Mouse (Mus musculus) neural tube, embryonic 11.5 days (tissue): ENCODE data around the gene Tbc1d2b. TPM values are rescaled to one million over a fixed set of nuclear protein-coding genes. Genes with fewer than 3 reads are reported as not detected.

ENCODE experiments used
- ATAC-seq: fragments of 200-750 bp; cut with Nextera tagmentation; 2 replicates; pipeline ENCODE4 v1.8.0; 2017; ENCODE audit warnings: moderate number of reproducible peaks, mild to moderate bottlenecking, moderate TSS enrichment, moderate library complexity; ENCODE audit not compliant: insufficient read depth, low FRiP score, low TSS enrichment
- DNase-seq: peaks from one replicate; pipeline ENCODE4 v3.0.0-alpha.2; 2015; ENCODE audit warnings: low spot score
- H3K27ac ChIP-seq: fragments of 300-500 bp; sonication (generic); 2 replicates; pipeline ENCODE4 v1.5.1; 2014; ENCODE audit warnings: low read depth, mild to moderate bottlenecking, low read length
- H3K27me3 ChIP-seq: fragments of 300-500 bp; sonication (generic); 2 replicates; pipeline ENCODE4 v1.6.1; 2014; ENCODE audit warnings: mild to moderate bottlenecking, low read length, mixed read lengths; ENCODE audit not compliant: control insufficient read depth, insufficient read depth
- H3K36me3 ChIP-seq: fragments of 300-500 bp; sonication (generic); 2 replicates; pipeline ENCODE4 v1.6.1; 2014; ENCODE audit warnings: mild to moderate bottlenecking, low read length, moderate library complexity, mixed read lengths; ENCODE audit not compliant: control insufficient read depth, insufficient read depth
- H3K4me1 ChIP-seq: fragments of 300-500 bp; sonication (generic); 2 replicates; pipeline ENCODE4 v1.6.1; 2014; ENCODE audit warnings: low read length, mixed read lengths; ENCODE audit not compliant: control insufficient read depth, insufficient read depth
- H3K4me2 ChIP-seq: fragments of 300-500 bp; sonication (generic); 2 replicates; pipeline ENCODE4 v1.6.1; 2014; ENCODE audit warnings: low read depth, mild to moderate bottlenecking, moderate library complexity
- H3K4me3 ChIP-seq: fragments of 300-500 bp; sonication (generic); 2 replicates; pipeline ENCODE4 v1.5.1; 2014; ENCODE audit warnings: low read depth, low read length
- H3K9ac ChIP-seq: fragments of 300-500 bp; sonication (generic); 2 replicates; pipeline ENCODE4 v1.6.1; 2014; ENCODE audit warnings: mild to moderate bottlenecking, low read length
- H3K9me3 ChIP-seq: fragments of 300-500 bp; sonication (generic); 2 replicates; pipeline ENCODE4 v1.6.1; 2016; ENCODE audit warnings: low read length; ENCODE audit not compliant: control insufficient read depth
- WGBS: fragments of 180-500 bp; shearing (Covaris S2); extraction: QIAGEN DNeasy Blood & Tissue Kit; methylation state at CpG from one replicate; pipeline ENCODE4 v1.1.7; 2014; 5-methylcytosine and 5-hydroxymethylcytosine counted together
- polyA plus RNA-seq: library from polyadenylated mRNA; unstranded; fragments of >200 nt; fragmentation: Nextera tagmentation; extraction: Ambion mirVana; gene quantifications from 2 replicates; pipeline ENCODE4 v1.2.1, GENCODE M21; 2014

Tbc1d2b gene
- polyA plus RNA-seq, 1 experiment from 2014 or later: 11.5 TPM

- Histone ChIP-seq H3K4me1 (no peaks in the 10 kb centered on the region), H3K36me3 (no peaks in the 10 kb centered on the region; the same call in 1 of the 2 replicates), H3K27me3 (no peaks in the 10 kb centered on the region), H3K9me3 (no peaks in the 10 kb centered on the region), H3K27ac (no peak overlapping the region), H3K4me2 (no peak overlapping the region), H3K9ac (no peak overlapping the region), H3K4me3 (no peak overlapping the region)
- DNase-seq (no peak), ATAC-seq (no peak)
- 73% methylated on average over 13 of the region's 13 CpGs for WGBS
Measured at GRCm38 (mm10) chr9:90260600-90261375, 9.8 kb downstream of the Tbc1d2b start.

GRCm38 (mm10) chr9:90260079-90260478 is 10.5 kb downstream of the Tbc1d2b start:
- 85% methylated on average over 6 of the region's 6 CpGs for WGBS
- ATAC-seq (no peak), DNase-seq (no peak)
- Histone ChIP-seq H3K27ac (no peak overlapping the region), H3K9ac (no peak overlapping the region), H3K4me3 (no peak overlapping the region), H3K4me1 (no peaks in the 10 kb centered on the region), H3K4me2 (no peak overlapping the region), H3K9me3 (no peaks in the 10 kb centered on the region), H3K36me3 (no peaks in the 10 kb centered on the region; the same call in 1 of the 2 replicates), H3K27me3 (no peaks in the 10 kb centered on the region)

- Histone ChIP-seq H3K4me3 (no peak overlapping the region), H3K9me3 (no peaks in the 10 kb centered on the region), H3K4me1 (no peaks in the 10 kb centered on the region), H3K36me3 (no peaks in the 10 kb centered on the region; the same call in 1 of the 2 replicates), H3K27ac (no peak overlapping the region), H3K4me2 (no peak overlapping the region), H3K27me3 (no peaks in the 10 kb centered on the region), H3K9ac (no peak overlapping the region)
- no peak for DNase-seq
- no peak for ATAC-seq
- WGBS: 88% methylated on average over 12 of the region's 12 CpGs
Measured at GRCm38 (mm10) chr9:90259400-90259950, 11.1 kb downstream of the Tbc1d2b start.

GRCm38 (mm10) chr9:90257754-90258531 is 12.7 kb downstream of the Tbc1d2b start:
- Histone ChIP-seq H3K9ac (no peak overlapping the region), H3K27ac (no peak overlapping the region), H3K9me3 (no peaks in the 10 kb centered on the region), H3K4me2 (no peak overlapping the region), H3K4me1 (no peaks in the 10 kb centered on the region), H3K4me3 (no peak overlapping the region), H3K27me3 (no peaks in the 10 kb centered on the region), H3K36me3 (no peaks in the 10 kb centered on the region)
- no peak for ATAC-seq
- 88% methylated on average over 13 of the region's 13 CpGs for WGBS
- no peak for DNase-seq

GRCm38 (mm10) chr9:90257220-90257619 is 13.4 kb downstream of the Tbc1d2b start:
- Histone ChIP-seq H3K4me2 (no peak overlapping the region), H3K27me3 (no peaks in the 10 kb centered on the region), H3K4me3 (no peak overlapping the region), H3K4me1 (no peaks in the 10 kb centered on the region), H3K27ac (no peak overlapping the region), H3K36me3 (no peaks in the 10 kb centered on the region), H3K9ac (no peak overlapping the region), H3K9me3 (no peaks in the 10 kb centered on the region)
- 77% methylated on average over 7 of the region's 7 CpGs for WGBS
- DNase-seq (no peak), ATAC-seq (no peak)

GRCm38 (mm10) chr9:90255844-90256405 is 14.7 kb downstream of the Tbc1d2b start:
- H3K4me1 ChIP-seq: no peaks in the 10 kb centered on the region
- no peaks in the 10 kb centered on the region for H3K9me3 ChIP-seq
- no peak overlapping the region for H3K9ac ChIP-seq
- 69% methylated on average over 6 of the region's 6 CpGs for WGBS
- ATAC-seq (no peak), DNase-seq (no peak)
- no peaks in the 10 kb centered on the region for H3K36me3 ChIP-seq
- no peak overlapping the region for H3K4me3 ChIP-seq
- no peaks in the 10 kb centered on the region for H3K27me3 ChIP-seq
- no peak overlapping the region for H3K27ac ChIP-seq
- no peak overlapping the region for H3K4me2 ChIP-seq

- ATAC-seq: no peak
- H3K4me3 ChIP-seq: no peak overlapping the region
- WGBS: 87% methylated on average over 2 of the region's 2 CpGs
- H3K9me3 ChIP-seq: no peaks in the 10 kb centered on the region
- no peak overlapping the region for H3K27ac ChIP-seq
- H3K9ac ChIP-seq: no peak overlapping the region
- DNase-seq: no peak
- no peak overlapping the region for H3K4me2 ChIP-seq
- H3K27me3 ChIP-seq: no peaks in the 10 kb centered on the region
- no peaks in the 10 kb centered on the region for H3K36me3 ChIP-seq
- no peaks in the 10 kb centered on the region for H3K4me1 ChIP-seq
Measured at GRCm38 (mm10) chr9:90253181-90253580, 17.4 kb downstream of the Tbc1d2b start.

GRCm38 (mm10) chr9:90250964-90251750 is 19.4 kb downstream of the Tbc1d2b start:
- no peak overlapping the region for H3K27ac ChIP-seq
- 90% methylated on average over 13 of the region's 13 CpGs for WGBS
- H3K27me3 ChIP-seq: no peaks in the 10 kb centered on the region
- ATAC-seq (no peak), DNase-seq (no peak)
- H3K4me1 ChIP-seq: no peaks in the 10 kb centered on the region
- H3K36me3 ChIP-seq: no peaks in the 10 kb centered on the region
- H3K4me2 ChIP-seq: no peak overlapping the region
- H3K4me3 ChIP-seq: no peak overlapping the region
- no peak overlapping the region for H3K9ac ChIP-seq
- no peaks in the 10 kb centered on the region for H3K9me3 ChIP-seq
